Mouse (Mus musculus) frontal cortex, adult 2 months (tissue): Measurements from ENCODE around the gene Mtx1. TPM values are rescaled to one million over a fixed set of nuclear protein-coding genes. Genes with fewer than 3 reads are reported as not detected.
A peak's percentile ranks its signal among the peaks of the same experiment; 100 is the strongest.
"Not testable (repeated sequence)": the region's sequence is repeated elsewhere in the genome, so short reads cannot be mapped to it uniquely, and the experiment has no call there.

Source experiments
- DNase-seq, 2 experiments: peaks; one replicate each; pipeline ENCODE4 v3.0.0; 2022; ENCODE audit warnings: low spot score in 1 of 2; ENCODE audit errors: extremely low spot score in 1 of 2
- polyA plus RNA-seq: library from polyadenylated mRNA; depleted of rRNA; stranded (reverse); fragments of >200 nt; gene quantifications from 2 replicates; pipeline ENCODE4 v1.2.3, GENCODE M21; 2012

The Mtx1 gene
- polyA plus RNA-seq, 1 experiment, result 136 TPM

DNA sequence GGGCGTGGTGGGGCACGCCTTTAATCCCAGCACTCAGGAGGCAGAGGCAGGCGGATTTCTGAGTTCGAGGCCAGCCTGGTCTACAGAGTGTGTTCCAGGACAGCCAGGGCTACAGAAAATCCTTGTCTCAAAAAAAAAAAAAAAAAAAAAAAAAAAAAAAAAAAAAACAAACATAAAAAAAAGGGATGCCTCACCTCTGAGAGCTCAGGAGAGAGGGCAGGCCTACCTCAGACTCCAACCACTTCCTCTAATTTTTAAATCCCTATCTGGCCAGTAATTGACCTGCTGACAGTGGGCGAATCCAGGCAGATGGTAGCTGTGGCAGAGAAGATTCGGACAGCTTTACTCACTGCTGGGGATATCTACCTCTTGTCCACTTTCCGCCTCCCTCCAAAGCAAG lies 10.5 kb downstream of the Mtx1 start:
- not testable (repeated sequence) for DNase-seq

DNA sequence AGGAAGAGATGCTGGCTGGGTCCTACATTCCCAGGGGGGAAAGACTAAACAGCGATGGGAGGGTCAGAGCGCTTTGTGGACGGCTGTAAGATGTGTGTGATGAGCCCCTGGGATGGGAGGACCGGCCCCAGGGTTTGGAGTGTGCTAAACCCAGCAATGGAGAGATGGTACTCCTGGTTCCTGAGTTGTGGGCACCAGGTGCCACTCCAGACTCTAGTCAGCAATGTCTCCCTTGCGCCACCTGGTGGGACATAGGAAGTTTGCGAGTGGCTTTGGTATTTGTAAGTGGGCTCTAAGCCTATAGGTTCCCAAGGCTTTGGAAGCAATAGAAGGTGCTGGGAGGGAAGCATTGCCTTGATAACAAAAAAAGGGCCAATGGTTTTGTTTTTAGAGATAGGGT lies 11.0 kb downstream of the Mtx1 start:
- peak; percentile 82 to 93 for DNase-seq

DNA sequence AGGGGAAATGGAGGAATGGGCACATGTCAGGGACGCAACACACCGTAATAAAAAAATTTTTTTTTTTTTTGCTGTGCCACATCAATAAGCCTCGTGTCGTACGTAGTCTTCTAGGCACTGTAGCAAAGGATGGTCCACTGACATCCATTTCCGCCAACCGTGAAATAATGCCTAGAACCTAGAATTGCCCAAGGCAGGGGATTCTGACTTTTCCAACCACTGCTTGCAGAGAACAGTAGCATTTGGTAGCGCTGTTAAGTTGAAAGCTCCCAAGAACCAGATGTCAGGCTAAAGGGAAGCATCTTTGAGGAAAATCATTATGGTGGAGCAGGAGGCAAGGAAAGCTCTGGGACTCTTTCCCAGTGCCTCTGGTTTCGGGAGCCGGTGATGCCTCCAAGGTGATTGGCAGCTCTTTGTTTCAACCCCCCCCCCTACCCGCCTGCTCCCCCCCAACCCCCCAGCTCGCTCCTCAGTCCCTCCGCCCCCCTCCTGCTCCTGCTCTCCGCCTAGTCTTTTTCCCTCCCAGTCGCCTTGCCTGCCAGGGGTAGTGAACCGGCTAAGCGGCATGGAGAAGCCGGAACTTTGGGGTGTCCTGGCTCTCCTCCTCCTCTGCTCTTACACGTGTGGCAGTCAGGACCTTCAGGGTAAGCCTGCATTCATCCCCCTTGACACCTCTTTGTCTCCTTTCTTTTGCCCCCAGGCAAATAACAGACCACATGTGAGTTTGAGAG lies 12.0 kb downstream of the Mtx1 start, which contains the start of gene Thbs3:
Gene Thbs3 (plus strand): TSS at position 500 of the 731 bp plus-strand sequence.
- DNase-seq, result no peak

DNA sequence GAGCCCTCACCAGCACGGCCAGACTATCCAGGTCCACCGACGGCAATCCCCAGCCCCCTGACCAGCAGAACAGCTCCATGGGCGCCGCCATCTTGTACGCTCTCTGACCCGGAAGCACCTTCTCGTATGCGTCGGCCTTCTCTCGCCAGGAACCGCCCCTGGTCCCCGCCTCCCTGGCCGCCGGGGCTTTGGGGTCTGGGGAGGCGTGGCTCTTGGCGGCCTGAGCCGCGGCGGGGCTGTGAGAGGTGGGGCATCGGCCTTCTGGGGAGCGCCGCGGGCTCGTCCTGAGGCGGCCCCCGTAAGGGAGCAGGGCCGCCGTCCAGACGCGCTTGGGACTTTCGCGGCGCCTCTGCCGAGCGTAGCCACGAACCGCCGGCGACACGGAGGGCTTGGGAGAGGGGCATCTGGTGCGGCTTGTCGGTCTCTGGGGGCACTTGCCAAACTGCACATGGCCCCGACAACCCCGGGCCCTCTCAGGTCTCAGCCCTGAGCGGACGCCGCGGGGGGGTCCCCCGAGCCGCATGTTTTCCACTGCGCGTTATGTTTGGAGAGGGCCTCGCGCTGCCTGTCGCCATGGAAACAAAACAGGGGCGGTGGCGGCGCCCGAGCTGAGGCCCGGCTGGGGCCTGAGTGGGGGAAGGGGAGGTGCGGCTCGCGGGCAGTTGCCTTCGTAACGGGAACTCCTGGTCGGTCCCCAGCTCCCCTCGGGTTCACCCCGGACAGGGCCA lies 12.9 kb downstream of the Mtx1 start:
- peak; percentile 80 to 91 for DNase-seq

DNA sequence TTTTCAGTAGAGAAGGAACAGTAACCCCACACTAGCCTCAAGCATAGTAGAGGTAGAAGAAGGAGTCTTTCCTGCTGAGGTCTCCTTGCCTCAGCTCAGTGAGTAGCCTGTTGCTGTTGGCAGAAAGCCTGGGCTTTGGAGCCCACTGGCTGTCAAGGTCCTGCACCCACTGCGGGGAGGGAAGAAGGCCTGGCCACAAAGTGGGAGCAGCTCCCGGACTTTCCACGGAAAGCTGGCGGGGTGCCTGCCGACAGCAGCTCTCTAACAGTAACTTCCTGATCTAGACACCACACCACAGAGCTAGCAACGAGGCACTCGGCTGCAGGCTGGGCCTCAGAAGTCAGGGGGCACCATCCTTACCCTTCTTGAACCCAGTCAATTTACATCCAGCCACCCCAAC lies 16.2 kb downstream of the Mtx1 start:
- no peak for DNase-seq

DNA sequence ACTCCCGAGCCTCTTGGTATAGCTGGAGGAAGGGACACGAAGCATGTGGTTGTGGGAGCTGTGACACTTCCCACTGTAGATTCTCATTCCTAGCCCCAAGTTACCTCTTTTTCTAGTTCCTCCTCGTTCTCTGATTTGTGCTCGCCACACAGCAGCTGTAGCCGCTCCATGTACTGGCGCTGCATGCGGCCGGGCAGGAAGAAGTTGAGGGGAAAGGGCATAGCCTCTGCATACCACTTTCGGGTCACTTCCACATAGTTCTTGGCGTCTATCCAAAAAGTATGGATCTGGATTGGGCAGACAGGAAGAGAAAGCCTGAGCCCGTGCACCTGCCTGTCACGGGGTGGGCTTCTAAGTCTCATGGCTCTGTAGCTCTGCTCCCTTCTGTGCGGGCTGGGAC lies 16.7 kb downstream of the Mtx1 start:
- DNase-seq, result no peak

DNA sequence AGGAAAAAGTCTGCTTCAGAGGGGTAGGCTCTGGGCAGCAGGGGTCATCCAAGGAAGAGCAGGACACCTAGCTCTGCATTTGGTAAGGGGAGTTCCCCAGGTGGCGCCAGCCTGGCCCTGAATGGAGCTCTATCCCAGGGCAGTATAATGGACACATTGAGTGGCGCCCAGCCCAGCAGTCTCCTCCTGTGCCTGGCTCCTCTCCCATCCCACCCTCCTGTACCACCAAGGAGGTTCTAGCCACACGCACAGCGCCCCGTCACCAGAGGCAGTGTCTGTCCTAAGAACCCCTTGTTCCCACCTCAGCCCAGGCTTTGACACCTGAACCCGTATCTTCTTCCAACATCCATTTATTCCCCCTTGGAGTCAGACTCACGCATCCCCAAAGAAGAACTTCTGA lies 17.2 kb downstream of the Mtx1 start:
- no peak for DNase-seq

DNA sequence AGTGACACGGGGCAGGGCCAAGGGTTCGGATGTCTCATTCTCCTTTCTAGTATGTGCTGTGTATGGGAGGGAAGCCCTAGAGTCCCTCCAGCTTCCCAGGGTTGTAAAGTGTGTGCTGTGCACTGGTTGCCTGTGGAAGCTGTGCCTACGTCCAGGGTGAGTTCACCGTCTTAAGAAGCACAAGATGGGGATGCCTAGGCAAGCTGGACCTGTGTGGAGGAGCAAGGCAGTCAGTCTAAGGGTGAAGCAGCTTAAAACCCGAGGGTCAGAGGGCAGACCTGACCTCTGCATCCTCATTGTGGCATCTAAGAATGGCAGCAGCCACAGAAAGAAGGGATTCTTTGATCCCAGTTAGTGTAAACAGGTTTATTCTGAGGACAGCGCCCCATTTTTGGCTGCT lies 18.2 kb downstream of the Mtx1 start:
- no peak for DNase-seq

DNA sequence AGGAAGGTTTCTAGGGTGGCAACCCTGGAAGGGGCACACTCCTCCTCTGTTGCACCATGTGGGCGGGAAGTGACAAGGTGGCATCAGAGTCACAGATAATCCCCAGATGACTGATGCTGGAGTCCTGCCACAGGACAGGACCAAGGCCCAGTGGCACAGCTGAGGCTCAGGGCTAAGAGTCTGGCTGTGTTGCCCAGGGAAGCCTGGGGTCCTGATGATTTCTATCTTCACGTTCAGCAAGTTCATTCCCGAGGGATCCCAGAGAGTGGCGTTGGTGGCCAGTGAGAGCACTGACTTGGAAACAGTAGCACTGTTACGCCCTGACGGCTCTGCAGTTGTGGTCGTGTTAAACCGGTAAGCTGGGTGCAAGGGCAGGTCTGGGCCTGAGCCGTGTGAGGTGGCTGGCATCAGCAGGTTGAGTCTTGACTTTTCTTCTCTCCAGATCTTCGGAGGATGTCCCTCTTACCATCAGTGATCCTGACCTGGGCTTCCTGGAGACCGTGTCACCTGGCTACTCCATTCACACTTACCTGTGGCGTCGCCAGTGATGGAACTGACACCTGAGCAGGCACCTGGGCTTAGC lies 18.7 kb downstream of the Mtx1 start:
- DNase-seq, result no peak

DNA sequence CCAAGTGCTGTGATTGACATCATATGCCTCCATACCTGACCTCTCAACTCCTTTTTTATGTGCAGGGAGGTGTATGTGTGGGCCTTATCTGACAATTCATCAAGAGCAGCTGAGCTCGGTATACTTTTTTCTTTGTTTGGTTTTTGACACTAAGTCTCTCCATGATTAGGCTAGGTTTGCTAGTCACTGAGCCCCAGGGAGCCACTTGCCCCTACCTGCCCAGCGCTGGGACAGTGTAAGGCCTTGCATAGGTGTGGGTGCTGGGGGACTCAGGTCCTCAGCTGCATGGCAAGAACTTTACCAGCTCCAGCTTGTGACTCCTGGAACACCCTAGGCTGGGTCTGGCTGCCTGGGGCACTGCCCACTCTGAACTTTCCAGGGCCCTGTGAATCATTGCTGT lies 20.2 kb downstream of the Mtx1 start:
- no peak for DNase-seq

DNA sequence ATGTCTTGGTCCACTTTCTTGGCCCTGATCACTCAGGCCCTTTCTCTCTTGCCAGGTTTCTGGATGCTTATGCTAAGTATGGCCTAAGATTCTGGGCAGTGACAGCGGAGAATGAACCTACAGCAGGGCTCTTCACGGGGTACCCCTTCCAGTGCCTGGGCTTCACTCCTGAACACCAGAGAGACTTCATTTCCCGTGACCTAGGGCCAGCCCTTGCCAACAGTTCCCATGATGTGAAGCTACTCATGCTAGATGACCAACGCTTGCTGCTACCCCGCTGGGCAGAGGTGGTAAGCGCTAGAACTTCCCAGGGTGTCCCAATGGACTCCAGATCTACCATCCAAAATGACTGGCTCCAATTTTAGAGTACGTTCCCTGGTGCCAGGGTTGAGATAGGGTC lies 20.8 kb downstream of the Mtx1 start:
- DNase-seq, result no peak

DNA sequence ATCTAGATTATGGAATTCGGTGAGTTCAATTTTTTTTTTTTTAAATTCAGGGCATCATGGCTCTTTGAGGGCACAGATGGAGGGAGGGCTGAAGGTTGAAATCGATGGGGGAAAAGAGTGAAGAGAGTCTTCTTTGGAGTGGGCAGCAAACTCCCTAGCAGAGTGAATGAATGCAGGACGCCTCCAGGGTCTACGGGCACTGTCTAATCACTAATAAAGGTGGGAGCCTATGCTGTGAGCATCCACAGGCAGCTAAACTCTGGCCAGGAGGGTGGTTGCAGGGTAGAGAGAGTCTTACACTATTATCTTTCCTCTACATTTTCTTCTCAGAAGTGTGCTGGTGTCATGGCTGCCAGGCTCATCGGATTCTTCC lies 23.8 kb downstream of the Mtx1 start:
- no peak for DNase-seq

DNA sequence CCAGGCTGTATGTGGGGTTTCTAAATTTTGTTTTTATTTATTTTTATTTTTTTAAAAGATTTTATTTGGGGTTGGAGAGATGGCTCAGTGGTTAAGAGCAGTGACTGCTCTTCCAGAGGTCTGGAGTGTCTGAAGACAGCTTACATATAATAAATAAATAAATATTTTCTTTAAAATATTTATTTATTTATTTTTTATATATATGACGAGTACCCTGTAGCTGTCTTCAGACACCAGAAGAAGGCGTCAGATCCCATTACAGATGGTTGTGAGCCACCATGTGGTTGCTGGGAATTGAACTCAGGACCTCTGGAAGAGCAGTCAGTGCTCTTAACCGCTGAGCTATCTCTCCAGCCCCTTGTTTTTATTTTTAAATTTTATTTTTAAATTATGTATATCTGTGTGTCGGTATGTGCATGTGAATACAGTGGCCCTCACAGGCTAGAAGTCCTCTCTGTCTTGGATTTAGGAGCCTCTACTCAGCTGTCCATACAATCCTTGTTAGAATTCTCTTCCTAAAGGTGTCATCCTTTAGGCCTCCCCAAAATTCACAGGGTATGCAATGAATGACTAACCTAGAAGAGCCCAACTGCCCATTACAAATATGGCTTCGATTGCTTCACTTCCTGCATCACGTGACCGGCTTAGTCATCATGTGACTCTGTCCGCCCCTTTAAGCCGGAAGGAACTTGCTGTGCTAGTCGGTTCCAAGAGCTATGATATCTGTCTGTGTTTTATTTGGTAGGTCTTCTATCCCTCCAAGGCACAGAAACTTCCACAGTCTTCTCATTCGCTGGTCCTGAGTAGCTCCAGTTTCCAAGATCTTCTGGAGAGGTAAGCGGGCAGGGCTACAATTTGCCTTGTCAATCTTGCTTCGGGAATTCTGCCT lies 24.4 kb downstream of the Mtx1 start, which contains the start of gene Gba:
Gene Gba (plus strand): TSS at position 676 of the 889 bp plus-strand sequence.
- peak; percentile 71 to 94 for DNase-seq

DNA sequence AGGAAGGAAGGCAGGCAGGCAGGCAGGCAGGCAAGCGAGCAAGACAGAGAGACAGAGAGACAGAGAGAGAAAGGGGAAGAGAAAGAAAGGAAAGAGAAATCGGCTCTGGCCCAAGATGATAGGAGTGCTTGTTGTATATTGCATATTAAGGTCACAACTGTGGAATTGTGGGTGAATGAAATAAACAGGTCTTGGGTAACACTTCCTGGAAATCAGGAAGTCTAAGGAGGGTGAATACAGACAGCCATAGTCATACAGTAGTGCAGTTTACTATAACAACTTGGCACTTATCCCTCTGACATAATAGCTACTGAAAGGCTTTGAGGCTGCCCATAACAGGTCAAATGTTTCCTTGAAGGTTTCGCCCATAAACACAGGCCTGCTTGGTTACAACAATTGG lies 27.0 kb downstream of the Mtx1 start:
- DNase-seq, result no peak

DNA sequence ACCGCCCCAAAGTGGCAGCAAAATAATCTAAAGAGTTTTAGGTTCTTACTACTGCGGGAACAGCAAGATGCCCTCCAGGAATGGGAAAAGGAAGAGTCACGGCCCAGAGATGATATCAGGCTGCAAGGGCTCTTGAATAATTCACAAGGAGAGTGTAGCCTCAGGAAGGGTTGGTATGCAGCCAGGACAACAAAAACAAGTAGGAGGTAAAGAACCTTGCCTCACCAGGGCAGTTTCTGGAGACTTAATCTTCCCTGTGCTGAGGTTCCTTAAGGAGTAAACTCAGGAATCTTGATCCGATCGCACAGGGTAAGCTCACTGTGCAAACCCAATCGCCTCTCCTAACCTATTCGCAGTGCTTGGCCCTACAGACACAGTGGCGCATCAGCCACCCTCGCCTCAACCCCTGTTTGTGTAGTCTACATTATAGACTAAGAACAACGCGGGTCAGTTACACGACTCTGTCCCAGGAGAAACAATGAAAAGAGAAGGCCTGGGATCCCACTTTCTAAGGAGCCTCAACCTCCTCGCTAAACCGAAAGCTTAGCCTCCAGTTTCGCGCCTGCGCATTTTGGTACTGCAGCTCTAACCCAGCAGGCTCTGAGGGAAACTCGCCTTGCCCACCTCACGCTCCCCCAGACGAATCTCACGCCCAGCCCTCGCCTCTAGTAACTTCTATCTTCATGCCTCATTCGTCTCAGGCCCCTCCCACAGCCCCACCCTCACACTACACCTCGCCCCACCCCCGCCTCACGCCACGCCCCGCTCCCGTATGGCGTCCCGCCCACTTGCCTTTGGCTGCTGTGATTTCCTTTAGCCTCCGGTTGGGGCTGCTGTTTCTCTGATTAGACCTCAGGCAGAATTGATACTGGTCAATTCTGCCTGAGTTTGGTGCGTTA lies 30.7 kb downstream of the Mtx1 start:
- peak; percentile 83 to 86 for DNase-seq

DNA sequence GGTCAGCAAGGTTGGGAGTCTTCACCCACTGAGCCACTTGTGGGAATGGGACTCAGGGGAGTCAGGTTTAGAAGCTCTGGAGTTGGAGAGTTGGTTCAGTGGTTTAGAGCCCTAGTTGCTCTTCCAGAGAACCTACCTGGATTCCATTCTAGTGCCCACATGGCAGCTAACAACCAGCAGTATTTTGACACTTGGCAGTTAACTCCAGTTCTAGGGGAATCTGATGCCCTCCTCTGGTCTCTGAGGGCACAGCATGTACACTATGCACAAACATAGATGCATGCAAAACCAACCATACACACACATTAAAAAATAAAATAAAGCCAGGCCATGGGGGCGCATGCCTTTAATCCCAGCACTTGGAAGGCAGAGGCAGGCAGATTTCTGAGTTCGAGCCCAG lies 33.0 kb downstream of the Mtx1 start:
- no peak for DNase-seq

DNA sequence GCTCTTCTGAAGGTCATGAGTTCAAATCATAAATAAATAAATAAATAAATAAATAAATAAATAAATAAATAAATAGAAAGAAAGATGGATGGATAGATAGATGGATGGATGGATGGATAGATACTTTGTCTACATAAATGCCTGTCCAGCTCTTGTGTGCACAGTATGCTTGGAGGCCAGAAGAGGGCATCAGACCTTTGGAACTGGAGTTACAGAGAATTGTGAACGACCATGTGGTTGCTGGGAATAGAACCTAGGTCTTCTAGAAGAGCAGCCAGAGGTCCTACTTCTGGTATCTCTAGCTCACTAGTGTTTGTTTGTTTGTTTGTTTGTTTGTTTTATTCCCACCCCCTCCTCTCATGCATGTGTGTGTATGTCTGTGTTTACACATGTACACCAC lies 33.5 kb downstream of the Mtx1 start:
- no peak for DNase-seq

DNA sequence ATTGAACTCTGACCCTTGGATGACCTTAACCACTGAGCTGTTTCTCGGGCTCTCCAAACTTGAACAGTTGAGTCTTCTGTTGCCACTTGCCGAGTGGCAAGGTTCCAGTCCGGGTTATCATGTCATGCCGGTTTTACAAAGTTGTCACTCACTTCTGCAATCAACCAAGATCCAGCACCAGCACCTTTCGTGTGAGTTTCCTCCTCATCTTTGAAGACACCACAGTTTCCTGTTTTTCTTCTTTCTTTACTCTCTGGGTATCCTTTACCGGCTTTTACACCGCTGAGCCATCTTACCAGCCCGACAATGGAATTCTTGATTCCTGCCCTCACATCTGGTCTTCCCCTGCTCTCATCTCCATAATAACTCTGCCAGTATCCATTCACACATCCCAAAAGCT lies 36.5 kb downstream of the Mtx1 start:
- no peak for DNase-seq

DNA sequence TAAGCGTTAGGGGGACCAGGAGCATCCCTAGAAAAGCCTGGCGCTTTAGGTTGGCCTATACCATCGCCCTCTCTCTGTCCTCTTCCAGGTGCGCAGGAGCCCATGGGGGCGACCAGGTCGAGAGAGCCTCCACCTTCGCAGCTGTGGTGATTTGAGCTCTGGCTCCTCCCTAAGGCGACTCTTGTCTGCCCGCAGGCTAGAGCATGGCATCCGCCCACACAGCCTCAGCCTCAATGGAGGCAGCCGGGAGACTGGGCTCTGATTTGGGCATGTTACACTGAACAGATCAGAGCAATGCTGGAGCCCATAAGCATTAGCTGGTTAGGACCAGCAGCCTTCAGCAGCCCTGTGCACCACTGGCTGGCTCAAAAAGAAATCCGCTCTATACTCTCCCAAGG lies 38.4 kb downstream of the Mtx1 start:
- no peak for DNase-seq
